Mouse (Mus musculus) erythroblast, embryonic 14.5 days (primary cell): ENCODE measurements around the gene Zscan5b. TPM values are rescaled to one million over a fixed set of nuclear protein-coding genes. Genes with fewer than 3 reads are reported as not detected.
"Not testable (repeated sequence)": the region's sequence is repeated elsewhere in the genome, so short reads cannot be mapped to it uniquely, and the experiment has no call there.

Experiments used
- H3K27me3 ChIP-seq: 2 replicates; pipeline ENCODE4 v1.6.1; 2012; ENCODE audit warnings: inconsistent platforms; ENCODE audit not compliant: control insufficient read depth
- H3K36me3 ChIP-seq: 2 replicates; pipeline ENCODE4 v1.6.1; 2012; ENCODE audit warnings: mild to moderate bottlenecking, inconsistent platforms; ENCODE audit not compliant: control insufficient read depth
- H3K4me1 ChIP-seq: 2 replicates; pipeline ENCODE4 v1.6.1; 2012; ENCODE audit warnings: inconsistent platforms; ENCODE audit not compliant: control insufficient read depth
- H3K4me3 ChIP-seq: replicated peaks from 2 replicates; pipeline ENCODE3; 2012; ENCODE audit warnings: moderate library complexity, mild to moderate bottlenecking, inconsistent platforms
- H3K9me3 ChIP-seq: 2 replicates; pipeline ENCODE4 v1.6.1; 2012; ENCODE audit warnings: low read length, inconsistent platforms, mixed read lengths; ENCODE audit not compliant: control insufficient read depth
- GATA1 ChIP-seq: IDR thresholded peaks from 2 replicates; pipeline ENCODE4 v1.6.1; 2012; ENCODE audit warnings: low read length, inconsistent platforms, mixed read lengths
- TAL1 ChIP-seq: IDR thresholded peaks from 3 replicates; pipeline ENCODE4 v1.6.1; 2012; ENCODE audit warnings: low read length, inconsistent platforms, mixed read lengths
- polyA plus RNA-seq: library from polyadenylated mRNA; stranded (reverse); fragments of >175 nt; gene quantifications from 2 replicates; pipeline ENCODE4 v1.2.3, GENCODE M21; 2012

The Zscan5b gene
- polyA plus RNA-seq, 1 experiment: not detected

- peaks cover 3% of the 10 kb centered on the region; the same call in 1 of the 2 replicates for H3K4me1 ChIP-seq
- H3K27me3 ChIP-seq: no peaks in the 10 kb centered on the region
- H3K4me3 ChIP-seq: no peak overlapping the region
- H3K9me3 ChIP-seq: no peaks in the 10 kb centered on the region
- H3K36me3 ChIP-seq: peaks cover 48% of the 10 kb centered on the region
- TF ChIP-seq TAL1 (no peak), GATA1 (no peak)
Observed at GRCm38 (mm10) chr7:6186756-6187155, 35.3 kb upstream of the Zscan5b start.

- Histone ChIP-seq H3K4me3 (no peak overlapping the region), H3K4me1 (no peaks in the 10 kb centered on the region), H3K9me3 (no peaks in the 10 kb centered on the region), H3K36me3 (peaks cover 37% of the 10 kb centered on the region), H3K27me3 (no peaks in the 10 kb centered on the region)
- TF ChIP-seq TAL1: no peak
Observed at GRCm38 (mm10) chr7:6189542-6189941, 32.5 kb upstream of the Zscan5b start.

- H3K4me1 ChIP-seq: no peaks in the 10 kb centered on the region
- no peaks in the 10 kb centered on the region for H3K27me3 ChIP-seq
- TF ChIP-seq GATA1: no peak
- TF ChIP-seq TAL1: no peak
- no peak overlapping the region for H3K4me3 ChIP-seq
- peaks cover 26% of the 10 kb centered on the region for H3K36me3 ChIP-seq
- no peaks in the 10 kb centered on the region for H3K9me3 ChIP-seq
Observed at GRCm38 (mm10) chr7:6191376-6191775, 30.7 kb upstream of the Zscan5b start.

- no peaks in the 10 kb centered on the region for H3K4me1 ChIP-seq
- TF ChIP-seq TAL1 (no peak), GATA1 (no peak)
- no peak overlapping the region for H3K4me3 ChIP-seq
- peaks cover 8% of the 10 kb centered on the region for H3K36me3 ChIP-seq
- H3K27me3 ChIP-seq: no peaks in the 10 kb centered on the region; the same call in 1 of the 2 replicates
- no peaks in the 10 kb centered on the region for H3K9me3 ChIP-seq
Observed at GRCm38 (mm10) chr7:6194129-6194528, 27.9 kb upstream of the Zscan5b start.

- H3K36me3 ChIP-seq: no peaks in the 10 kb centered on the region
- no peaks in the 10 kb centered on the region; the same call in 1 of the 2 replicates for H3K27me3 ChIP-seq
- TF ChIP-seq GATA1 (no peak), TAL1 (no peak)
- H3K4me3 ChIP-seq: no peak overlapping the region
- no peaks in the 10 kb centered on the region for H3K4me1 ChIP-seq
- no peaks in the 10 kb centered on the region for H3K9me3 ChIP-seq
Observed at GRCm38 (mm10) chr7:6195777-6196176, 26.3 kb upstream of the Zscan5b start.

GRCm38 (mm10) chr7:6196790-6197189 lies 25.3 kb upstream of the Zscan5b start, which contains the start of gene Galp:
Gene Galp (plus strand): TSS chr7:6197090.
- H3K4me3 ChIP-seq: no peak within 1 kb of the TSS
- TF ChIP-seq GATA1 (no peak), TAL1 (no peak)
- H3K9me3 ChIP-seq: no peaks in the 10 kb centered on the region

GRCm38 (mm10) chr7:6204200-6204599 lies 17.9 kb upstream of the Zscan5b start:
- Histone ChIP-seq H3K4me1 (no peaks in the 10 kb centered on the region), H3K4me3 (no peak overlapping the region), H3K36me3 (no peaks in the 10 kb centered on the region), H3K9me3 (no peaks in the 10 kb centered on the region), H3K27me3 (no peaks in the 10 kb centered on the region)
- TF ChIP-seq GATA1: no peak
- TF ChIP-seq TAL1: no peak

More at GRCm38 (mm10) chr7:6196790-6197189, 25.3 kb upstream of the Zscan5b start, which contains the start of gene Galp:
- Histone ChIP-seq H3K27me3 (no peaks in the 10 kb centered on the region; the same call in 1 of the 2 replicates), H3K4me1 (no peaks in the 10 kb centered on the region), H3K36me3 (no peaks in the 10 kb centered on the region)

- H3K36me3 ChIP-seq: no peaks in the 10 kb centered on the region
- no peaks in the 10 kb centered on the region for H3K27me3 ChIP-seq
- H3K9me3 ChIP-seq: peaks cover 3% of the 10 kb centered on the region; the same call in 1 of the 2 replicates
- no peak overlapping the region for H3K4me3 ChIP-seq
- no peak for TF ChIP-seq TAL1
- TF ChIP-seq GATA1: no peak
- H3K4me1 ChIP-seq: no peaks in the 10 kb centered on the region
Observed at GRCm38 (mm10) chr7:6213144-6213543, 8.9 kb upstream of the Zscan5b start.

- H3K4me1 ChIP-seq, H3K36me3 ChIP-seq, H3K27me3 ChIP-seq, H3K9me3 ChIP-seq, H3K4me3 ChIP-seq: not testable (repeated sequence)
Observed at GRCm38 (mm10) chr7:6214691-6215090, 7.4 kb upstream of the Zscan5b start.

- Histone ChIP-seq H3K9me3 (peaks cover 3% of the 10 kb centered on the region; the same call in 1 of the 2 replicates), H3K36me3 (no peaks in the 10 kb centered on the region), H3K4me3 (no peak overlapping the region), H3K4me1 (no peaks in the 10 kb centered on the region), H3K27me3 (no peaks in the 10 kb centered on the region)
- TF ChIP-seq TAL1: no peak
- TF ChIP-seq GATA1: no peak
Observed at GRCm38 (mm10) chr7:6220147-6220546, 1.9 kb upstream of the Zscan5b start.

- not testable (repeated sequence) for H3K4me1 ChIP-seq, H3K36me3 ChIP-seq, H3K27me3 ChIP-seq, H3K4me3 ChIP-seq
- peaks cover 11% of the 10 kb centered on the region for H3K9me3 ChIP-seq
Observed at GRCm38 (mm10) chr7:6228491-6228890, 6.4 kb downstream of the Zscan5b start.
